Mouse (Mus musculus): Measurements from ENCODE around the gene Upp2. TPM values are rescaled to one million over a fixed set of nuclear protein-coding genes. Genes with fewer than 3 reads are reported as not detected.

The Upp2 gene
- polyA plus RNA-seq, 1 experiment = 41.1 TPM

GRCm38 (mm10) chr2:58787360-58787759 lies 220.3 kb downstream of the Upp2 start:
- H3K4me3 ChIP-seq (ENCODE audit: insufficient read depth, low read length) = no peak overlapping the region
- H3K4me1 ChIP-seq (ENCODE audit: control insufficient read depth, insufficient read depth, low read length) = peaks cover 1% of the 10 kb centered on the region; the same call in 1 of the 2 replicates
- TF ChIP-seq POLR2A (IDR thresholded peaks at IDR 0.05; ENCODE audit: extremely low read depth, insufficient read depth, low read length) = no peak
- TF ChIP-seq CTCF (IDR thresholded peaks at IDR 0.05; ENCODE audit: extremely low read depth, insufficient read depth, low read length) = no peak
- H3K27ac ChIP-seq (ENCODE audit: insufficient read depth, low read length) = no peak overlapping the region

DNA sequence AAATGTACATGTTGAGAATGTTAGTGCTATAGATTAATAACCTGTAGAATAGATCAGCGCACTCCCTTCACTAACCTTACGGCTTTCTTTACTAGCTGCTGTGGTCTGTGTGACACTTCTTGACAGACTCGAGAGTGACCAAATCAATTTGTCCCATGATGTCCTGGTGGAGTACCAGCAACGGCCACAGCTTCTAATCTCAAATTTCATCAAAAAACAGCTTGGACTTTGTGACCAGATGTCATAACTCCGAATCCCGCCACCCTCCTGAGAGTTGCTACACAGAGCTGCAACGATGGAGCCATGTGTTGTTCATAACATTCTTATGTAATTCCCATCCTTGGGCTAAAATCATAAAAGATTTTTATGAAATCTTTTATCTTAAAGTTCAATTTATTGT lies 222.8 kb downstream of the Upp2 start:
- no peak for TF ChIP-seq POLR2A (IDR thresholded peaks at IDR 0.05; ENCODE audit: extremely low read depth, insufficient read depth, low read length)
- peaks cover 1% of the 10 kb centered on the region; the same call in 1 of the 2 replicates for H3K4me1 ChIP-seq (ENCODE audit: control insufficient read depth, insufficient read depth, low read length)

GRCm38 (mm10) chr2:58790361-58790760 lies 223.3 kb downstream of the Upp2 start:
- Histone ChIP-seq H3K27ac (ENCODE audit: insufficient read depth, low read length) (no peak overlapping the region), H3K4me3 (ENCODE audit: insufficient read depth, low read length) (no peak overlapping the region), H3K4me1 (ENCODE audit: control insufficient read depth, insufficient read depth, low read length) (peaks cover 1% of the 10 kb centered on the region; the same call in 1 of the 2 replicates)
- TF ChIP-seq POLR2A (IDR thresholded peaks at IDR 0.05; ENCODE audit: extremely low read depth, insufficient read depth, low read length) (no peak), CTCF (IDR thresholded peaks at IDR 0.05; ENCODE audit: extremely low read depth, insufficient read depth, low read length) (no peak)

More for the DNA sequence above, 222.8 kb downstream of the Upp2 start:
- Histone ChIP-seq H3K4me3 (ENCODE audit: insufficient read depth, low read length) (no peak overlapping the region), H3K27ac (ENCODE audit: insufficient read depth, low read length) (no peak overlapping the region)

GRCm38 (mm10) chr2:58794489-58794888 lies 227.4 kb downstream of the Upp2 start:
- TF ChIP-seq POLR2A (IDR thresholded peaks at IDR 0.05; ENCODE audit: extremely low read depth, insufficient read depth, low read length) = no peak
- TF ChIP-seq CTCF (IDR thresholded peaks at IDR 0.05; ENCODE audit: extremely low read depth, insufficient read depth, low read length) = no peak
- Histone ChIP-seq H3K4me3 (ENCODE audit: insufficient read depth, low read length) (no peak overlapping the region), H3K4me1 (ENCODE audit: control insufficient read depth, insufficient read depth, low read length) (peaks cover 1% of the 10 kb centered on the region; the same call in 1 of the 2 replicates), H3K27ac (ENCODE audit: insufficient read depth, low read length) (no peak overlapping the region)

GRCm38 (mm10) chr2:58795432-58795831 lies 228.3 kb downstream of the Upp2 start:
- no peak overlapping the region for H3K27ac ChIP-seq (ENCODE audit: insufficient read depth, low read length)
- no peak for TF ChIP-seq CTCF (IDR thresholded peaks at IDR 0.05; ENCODE audit: extremely low read depth, insufficient read depth, low read length)
- no peak for TF ChIP-seq POLR2A (IDR thresholded peaks at IDR 0.05; ENCODE audit: extremely low read depth, insufficient read depth, low read length)
- H3K4me1 ChIP-seq (ENCODE audit: control insufficient read depth, insufficient read depth, low read length) = peaks cover 1% of the 10 kb centered on the region; the same call in 1 of the 2 replicates
- no peak overlapping the region for H3K4me3 ChIP-seq (ENCODE audit: insufficient read depth, low read length)

DNA sequence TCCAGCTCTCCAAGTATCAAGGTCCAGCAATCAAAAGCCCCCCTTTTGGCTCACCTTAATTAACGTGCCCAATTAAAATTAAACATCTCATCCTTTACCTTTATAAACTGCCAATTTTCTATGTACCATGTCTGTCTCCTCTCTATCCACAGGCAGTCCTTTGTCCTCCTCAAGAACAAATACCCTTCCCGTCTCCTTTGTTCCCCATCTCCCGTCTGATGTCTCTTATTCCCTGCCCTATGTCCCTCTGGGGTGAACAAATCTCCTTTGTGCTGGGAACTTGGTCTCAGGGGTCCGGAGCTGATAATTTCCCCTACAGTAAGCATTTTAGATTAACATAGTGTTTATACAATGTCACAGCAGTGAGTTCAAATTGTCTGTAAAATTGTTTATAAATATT lies 230.4 kb downstream of the Upp2 start:
- H3K27ac ChIP-seq (ENCODE audit: insufficient read depth, low read length) = no peak overlapping the region
- peaks cover 1% of the 10 kb centered on the region; the same call in 1 of the 2 replicates for H3K4me1 ChIP-seq (ENCODE audit: control insufficient read depth, insufficient read depth, low read length)
- TF ChIP-seq CTCF (IDR thresholded peaks at IDR 0.05; ENCODE audit: extremely low read depth, insufficient read depth, low read length) (no peak), POLR2A (IDR thresholded peaks at IDR 0.05; ENCODE audit: extremely low read depth, insufficient read depth, low read length) (no peak)
- no peak overlapping the region for H3K4me3 ChIP-seq (ENCODE audit: insufficient read depth, low read length)

DNA sequence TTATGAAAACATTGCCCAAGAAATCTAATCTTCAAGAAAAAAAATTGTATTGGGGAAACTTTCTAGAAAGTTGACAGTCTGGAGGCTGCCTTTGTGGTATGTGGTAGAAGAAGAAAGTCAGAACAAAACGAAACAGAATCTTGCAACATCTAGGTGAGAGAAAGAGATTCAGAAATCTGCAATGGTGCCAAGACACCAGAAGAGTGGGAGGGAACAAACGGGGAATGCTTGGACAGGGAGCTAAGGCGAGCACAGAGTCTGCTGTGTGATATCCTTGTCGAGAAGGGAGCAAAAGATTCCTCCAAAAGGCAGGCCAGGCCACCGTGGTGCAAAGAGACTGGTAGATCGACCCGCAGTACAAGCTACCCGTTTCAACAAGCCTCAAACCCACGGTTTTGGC lies 232.0 kb downstream of the Upp2 start:
- no peak overlapping the region for H3K27ac ChIP-seq (ENCODE audit: insufficient read depth, low read length)
- no peak for TF ChIP-seq POLR2A (IDR thresholded peaks at IDR 0.05; ENCODE audit: extremely low read depth, insufficient read depth, low read length)
- no peak overlapping the region for H3K4me3 ChIP-seq (ENCODE audit: insufficient read depth, low read length)
- peaks cover 1% of the 10 kb centered on the region; the same call in 1 of the 2 replicates for H3K4me1 ChIP-seq (ENCODE audit: control insufficient read depth, insufficient read depth, low read length)

DNA sequence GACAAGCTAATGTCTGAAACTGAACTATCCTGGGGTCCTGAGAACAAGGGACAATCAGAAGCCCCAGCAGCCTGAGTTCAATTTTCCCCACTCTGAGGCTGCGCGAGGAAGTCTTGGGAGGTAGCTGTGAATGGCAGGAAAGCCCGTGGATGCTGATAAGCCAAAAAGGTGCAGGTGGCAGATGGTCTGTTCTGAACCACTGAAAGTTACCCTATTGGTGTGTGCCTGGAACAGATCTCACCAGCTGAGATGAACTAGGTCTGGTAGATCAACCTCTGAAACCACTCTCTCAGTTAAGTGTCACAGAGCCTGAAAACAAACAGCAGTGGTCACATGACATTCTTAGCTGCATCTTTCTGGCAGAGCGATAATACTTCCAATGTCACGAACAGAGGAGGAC lies 232.5 kb downstream of the Upp2 start:
- H3K4me3 ChIP-seq (ENCODE audit: insufficient read depth, low read length) = no peak overlapping the region
- H3K27ac ChIP-seq (ENCODE audit: insufficient read depth, low read length) = no peak overlapping the region
- peaks cover 1% of the 10 kb centered on the region; the same call in 1 of the 2 replicates for H3K4me1 ChIP-seq (ENCODE audit: control insufficient read depth, insufficient read depth, low read length)
- TF ChIP-seq CTCF (IDR thresholded peaks at IDR 0.05; ENCODE audit: extremely low read depth, insufficient read depth, low read length) (no peak), POLR2A (IDR thresholded peaks at IDR 0.05; ENCODE audit: extremely low read depth, insufficient read depth, low read length) (no peak)

DNA sequence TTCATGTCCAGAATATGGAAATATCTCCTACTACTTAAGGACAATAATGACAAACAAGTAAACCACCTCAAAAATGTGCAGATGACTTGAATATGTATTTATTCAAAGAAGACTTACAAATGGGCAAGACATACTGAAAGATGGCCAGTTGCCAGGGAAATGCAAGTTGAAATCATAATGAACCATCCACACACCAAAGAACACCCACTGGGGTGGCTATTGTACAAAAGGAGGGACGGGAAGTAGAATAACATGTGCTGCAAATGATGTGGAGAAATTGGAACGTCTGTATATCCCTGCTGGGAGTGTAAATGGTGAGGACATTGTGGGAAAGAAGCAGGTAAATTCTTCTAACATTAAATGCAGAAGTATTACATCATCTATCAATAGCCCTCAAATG lies 245.8 kb downstream of the Upp2 start:
- Histone ChIP-seq H3K27ac (ENCODE audit: insufficient read depth, low read length) (no peak overlapping the region), H3K4me1 (ENCODE audit: control insufficient read depth, insufficient read depth, low read length) (no peaks in the 10 kb centered on the region), H3K4me3 (ENCODE audit: insufficient read depth, low read length) (no peak overlapping the region)
- TF ChIP-seq CTCF (IDR thresholded peaks at IDR 0.05; ENCODE audit: extremely low read depth, insufficient read depth, low read length) = no peak
- TF ChIP-seq POLR2A (IDR thresholded peaks at IDR 0.05; ENCODE audit: extremely low read depth, insufficient read depth, low read length) = no peak

DNA sequence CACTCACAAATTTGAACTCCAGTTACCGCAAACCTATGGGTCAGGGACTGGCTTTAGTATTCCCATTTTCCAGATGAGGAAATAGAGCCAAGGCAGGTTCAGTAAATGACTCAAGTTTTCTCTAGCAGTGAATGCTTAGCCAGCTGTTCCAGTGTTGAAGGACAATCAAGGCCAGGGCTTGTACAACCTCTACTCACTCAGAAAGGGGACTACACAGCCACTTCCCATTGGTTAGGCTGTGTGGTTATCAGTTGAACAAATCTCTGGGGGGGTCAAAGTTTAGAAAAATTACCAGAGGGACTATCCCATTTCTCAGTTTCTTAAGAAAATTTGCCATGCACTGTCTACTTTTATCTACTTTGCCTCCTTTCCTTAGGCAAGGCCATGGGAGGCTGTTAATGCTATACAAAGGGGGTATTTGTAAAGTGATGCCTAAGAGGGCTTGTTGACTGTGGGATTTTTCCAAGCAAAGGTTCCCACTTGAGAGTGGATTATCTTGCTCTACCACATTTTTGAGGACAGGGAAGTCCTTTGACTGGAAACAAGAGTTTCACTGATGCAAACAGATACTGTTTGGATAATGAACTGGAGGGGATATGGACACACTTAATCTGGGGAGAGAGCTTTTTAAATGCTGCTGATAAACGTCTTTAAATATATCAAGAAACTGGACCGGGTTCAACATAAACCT lies 262.0 kb downstream of the Upp2 start:
- Histone ChIP-seq H3K27ac (ENCODE audit: insufficient read depth, low read length) (no peak overlapping the region), H3K4me1 (ENCODE audit: control insufficient read depth, insufficient read depth, low read length) (no peaks in the 10 kb centered on the region), H3K4me3 (ENCODE audit: insufficient read depth, low read length) (no peak overlapping the region)
- TF ChIP-seq CTCF (IDR thresholded peaks at IDR 0.05; ENCODE audit: extremely low read depth, insufficient read depth, low read length) = no peak

Data from cortical plate, adult 2 months (tissue).